In the genomic region with DNA sequence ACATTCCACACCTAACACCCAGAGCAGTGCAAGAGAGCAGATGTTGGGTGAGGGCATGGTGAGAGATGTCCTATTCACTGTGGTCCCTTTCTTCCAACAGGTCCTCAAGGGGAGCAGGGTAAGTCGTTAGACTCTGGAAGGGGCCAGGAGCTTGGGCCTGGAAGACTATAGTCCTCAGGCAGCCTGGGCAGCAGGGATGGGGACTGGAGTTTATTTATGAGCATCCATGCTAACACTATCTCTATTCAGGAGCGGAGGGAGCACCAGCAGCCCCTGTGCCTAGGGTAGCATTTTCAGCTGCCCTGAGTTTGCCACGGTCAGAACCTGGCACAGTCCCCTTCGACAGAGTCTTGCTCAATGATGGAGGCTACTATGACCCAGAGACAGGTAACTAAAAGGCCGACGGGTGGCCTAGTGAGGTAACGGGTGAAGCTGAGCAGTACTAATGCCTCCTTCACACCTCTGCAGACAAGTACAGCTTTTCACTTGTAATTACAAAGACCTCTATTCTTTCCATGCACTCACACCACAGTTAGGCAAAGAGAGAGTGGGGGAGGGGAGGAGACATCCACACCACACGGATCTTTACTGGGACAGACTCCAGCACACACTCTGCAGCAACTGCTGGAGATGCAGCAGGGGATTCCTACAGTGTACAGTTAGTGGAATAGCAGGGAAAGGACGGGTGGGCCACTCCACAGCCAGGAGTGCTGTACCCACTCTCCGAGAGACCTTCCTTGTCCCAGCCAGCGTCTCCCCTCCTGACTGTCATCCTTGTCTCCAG, we compare ENCODE assay signal across 9 mouse cellular contexts. TPM values are rescaled to one million over a fixed set of nuclear protein-coding genes. Genes with fewer than 3 reads are reported as not detected.
DNase-seq lines count a peak whose midpoint lies in the region; ATAC-seq and TF ChIP-seq lines count a peak whose summit lies in the region.
"Had no signal": no experiment of that assay in that cellular context is flagged by ENCODE, and none has a peak within 500 bp of the region (broad histone marks: within the 10 kb centered on the region; RNA-seq: fewer than 3 reads in every experiment).

No protein-coding gene starts in this region.

- no peak for TF ChIP-seq CTCF in CH12.LX (conservative IDR thresholded peaks at IDR 0.05 in 1 of 2, IDR thresholded peaks at IDR 0.05 in 1 of 2; ENCODE audit: low read depth in 2 of 2, low read length in 2 of 2)

- DNase-seq in hindbrain, embryonic 10.5 days (ENCODE audit: low spot score) = no peak
- no peak for DNase-seq in CH12.LX (ENCODE audit: extremely low read depth)
- DNase-seq in ES-E14 (ENCODE audit: low read depth, low spot score) = no peak
- DNase-seq in left cerebral cortex, postnatal 10 days (ENCODE audit: extremely low spot score in 1 of 2, low spot score in 2 of 2) = no peak
- no peak for DNase-seq in adrenal gland, postnatal 36 days
- DNase-seq: gastrocnemius, postnatal 36 days; kidney, postnatal 14 days had no signal

- no peaks in the 10 kb centered on the region for H3K9me3 ChIP-seq in hindbrain, embryonic 10.5 days
- no peaks in the 10 kb centered on the region for H3K9me3 ChIP-seq in hindbrain, embryonic 16.5 days (ENCODE audit: control insufficient read depth, low read length)
- H3K9me3 ChIP-seq in CH12.LX (replicated peaks; ENCODE audit: low read length) = no peaks in the 10 kb centered on the region
- no peaks in the 10 kb centered on the region for H3K9me3 ChIP-seq in ES-E14 (ENCODE audit: control insufficient read depth, insufficient read depth, low read depth, low read length)
- H3K9me3 ChIP-seq in limb, embryonic 13.5 days = no peaks in the 10 kb centered on the region

- ATAC-seq in hindbrain, embryonic 16.5 days = no peak
- ATAC-seq in limb, embryonic 13.5 days (ENCODE audit: low FRiP score, low read depth) = no peak

- H3K27me3 ChIP-seq in hindbrain, embryonic 10.5 days (ENCODE audit: insufficient read depth, poor library complexity, severe bottlenecking) = peaks cover 12% of the 10 kb centered on the region
- H3K27me3 ChIP-seq in hindbrain, embryonic 16.5 days (replicated peaks; ENCODE audit: control insufficient read depth, insufficient read depth, low read length) = no peaks in the 10 kb centered on the region
- H3K27me3 ChIP-seq in CH12.LX (replicated peaks) = peaks cover 70% of the 10 kb centered on the region
- no peaks in the 10 kb centered on the region for H3K27me3 ChIP-seq in limb, embryonic 13.5 days

- TF ChIP-seq POLR2A in CH12.LX (IDR thresholded peaks at IDR 0.05; ENCODE audit: low read depth, low read length) = no peak

- intact Hi-C loops in left cerebral cortex, postnatal 10 days (cut with DNase I) = loop anchor here (10.0 kb wide), 1 partner anchor 705 kb away; no protein-coding TSS in a partner anchor

- H3K9ac ChIP-seq in hindbrain, embryonic 16.5 days (ENCODE audit: low read depth, low read length) = no peak overlapping the region
- no peak overlapping the region for H3K9ac ChIP-seq in CH12.LX (ENCODE audit: insufficient read depth, low read depth)
- H3K9ac ChIP-seq in ES-E14 (ENCODE audit: insufficient read depth, low read depth, low read length, poor library complexity, severe bottlenecking) = peak overlapping the region; percentile 35; the same call in 1 of the 2 replicates
- H3K9ac ChIP-seq in limb, embryonic 13.5 days = peak overlapping the region; percentile 8; the same call in 1 of the 2 replicates

- H3K4me3 ChIP-seq in hindbrain, embryonic 10.5 days = peak overlapping the region; percentile 57; the same call in 1 of the 2 replicates
- no peak overlapping the region for H3K4me3 ChIP-seq in hindbrain, embryonic 16.5 days (ENCODE audit: low read length)
- H3K4me3 ChIP-seq in CH12.LX (replicated peaks in 1 of 3; ENCODE audit: low read depth in 2 of 3, low read length in 2 of 3, poor library complexity in 1 of 3) = peak overlapping the region in 1 of 3 experiments; percentile 37
- H3K4me3 ChIP-seq in ES-E14 (ENCODE audit: insufficient read depth in 1 of 2, low read depth in 1 of 2, low read length in 2 of 2, poor library complexity in 1 of 2, severe bottlenecking in 1 of 2) = peak overlapping the region in 1 of 2 experiments; percentile 54; a peak in 1 of 4 replicates
- no peak overlapping the region for H3K4me3 ChIP-seq in limb, embryonic 13.5 days

- TF ChIP-seq RAD21 in CH12.LX (IDR thresholded peaks at IDR 0.05; ENCODE audit: low read depth, low read length) = no peak

- no peaks in the 10 kb centered on the region for H3K79me2 ChIP-seq in CH12.LX (replicated peaks; ENCODE audit: control insufficient read depth, extremely low read depth, insufficient read depth, poor library complexity, severe bottlenecking)

- WGBS in hindbrain, embryonic 10.5 days = 75% methylated on average over 11 of the region's 11 CpGs
- WGBS in hindbrain, embryonic 16.5 days = 64% methylated on average over 11 of the region's 11 CpGs
- WGBS in limb, embryonic 13.5 days = 62% methylated on average over 11 of the region's 11 CpGs

- H3K4me2 ChIP-seq in hindbrain, embryonic 16.5 days (ENCODE audit: low read length) = no peak overlapping the region
- H3K4me2 ChIP-seq in CH12.LX (ENCODE audit: insufficient read depth, low read depth, poor library complexity, severe bottlenecking) = peak overlapping the region; percentile 54
- peak overlapping the region; percentile 72; the same call in 1 of the 2 replicates for H3K4me2 ChIP-seq in limb, embryonic 13.5 days (replicated peaks)

- H3K27ac ChIP-seq in hindbrain, embryonic 10.5 days = peak overlapping the region; percentile 46; the same call in 1 of the 2 replicates
- H3K27ac ChIP-seq in hindbrain, embryonic 16.5 days (ENCODE audit: low read depth, low read length) = no peak overlapping the region
- H3K27ac ChIP-seq in CH12.LX (ENCODE audit: insufficient read depth, low read depth) (no peak overlapping the region), ES-E14 (ENCODE audit: insufficient read depth, low read depth, low read length, poor library complexity, severe bottlenecking) (no peak overlapping the region)
- H3K27ac ChIP-seq in limb, embryonic 13.5 days = peak overlapping the region; percentile 72; the same call in 1 of the 2 replicates

- in situ Hi-C loops in CH12.LX (cut with MboI; ENCODE audit: low pct_ligation_motif_present, low pct_unique_long_range_greater_than_20kb, low sequenced_read_pairs) (loop anchor here (5.0 kb wide), 1 partner anchor 118 kb away; no protein-coding TSS in a partner anchor), ES-E14 (cut with MboI; ENCODE audit: low sequenced_read_pairs in 2 of 2, unreplicated experiment in 2 of 2) (no loop called here)

- H3K4me1 ChIP-seq in hindbrain, embryonic 10.5 days (replicated peaks) = peaks cover 56% of the 10 kb centered on the region
- peaks cover 23% of the 10 kb centered on the region for H3K4me1 ChIP-seq in hindbrain, embryonic 16.5 days (ENCODE audit: control insufficient read depth, insufficient read depth, low read depth, low read length)
- H3K4me1 ChIP-seq in CH12.LX (ENCODE audit: control insufficient read depth in 1 of 2, insufficient read depth in 2 of 2) (peaks cover 12 to 53% of the 10 kb centered on the region in 2 experiments), ES-E14 (ENCODE audit: control insufficient read depth in 2 of 2, insufficient read depth in 2 of 2, low read length in 2 of 2, poor library complexity in 1 of 2) (peaks cover 2 to 38% of the 10 kb centered on the region in 2 experiments; a peak in 3 of 4 replicates)
- peaks cover 73% of the 10 kb centered on the region for H3K4me1 ChIP-seq in limb, embryonic 13.5 days

- no peak for TF ChIP-seq EP300 in CH12.LX (IDR thresholded peaks at IDR 0.05; ENCODE audit: low read length)

- dilution Hi-C loops in CH12.LX (cut with MboI; ENCODE audit: extremely low pct_ligation_motif_present, extremely low pct_unique_long_range_greater_than_20kb, low sequenced_read_pairs) = no loop called here

- peaks cover 36% of the 10 kb centered on the region for H3K36me3 ChIP-seq in hindbrain, embryonic 10.5 days
- no peaks in the 10 kb centered on the region for H3K36me3 ChIP-seq in hindbrain, embryonic 16.5 days (ENCODE audit: control insufficient read depth, insufficient read depth, low read length)
- H3K36me3 ChIP-seq in CH12.LX (replicated peaks in 1 of 2; ENCODE audit: control insufficient read depth in 1 of 2, insufficient read depth in 1 of 2, low read length in 1 of 2) (no peaks in the 10 kb centered on the region), ES-E14 (ENCODE audit: control insufficient read depth, insufficient read depth, low read length, poor library complexity, severe bottlenecking) (no peaks in the 10 kb centered on the region; the same call in 1 of the 2 replicates)
- peaks cover 48% of the 10 kb centered on the region for H3K36me3 ChIP-seq in limb, embryonic 13.5 days

RNA-seq across cellular contexts. Expression of a gene that starts 1.2 kb away (rescaled TPM):
- polyA plus RNA-seq in hindbrain, embryonic 10.5 days (2016; fragmentation: Nextera tagmentation; extraction: Ambion mirVana) = 7.2 and 8.0 TPM in 2 replicates
- 12.2 and 13.7 TPM in 2 replicates for polyA plus RNA-seq in hindbrain, embryonic 16.5 days (2015; fragmentation: Nextera tagmentation; extraction: Ambion mirVana)
- total RNA-seq in CH12.LX (2012; rRNA removed) (3.7 and 5.7 TPM in 2 replicates), CH12.LX (2014; rRNA removed) (1.9 and 2.5 TPM in 2 replicates), ES-E14 (2012; rRNA removed) (14.9 and 21.2 TPM in 2 replicates)
- polyA plus RNA-seq in CH12.LX (2012; ENCODE audit: insufficient read length, low read depth) = 2.9 and 3.7 TPM in 2 replicates
- polyA plus RNA-seq in limb, embryonic 13.5 days (2015; fragmentation: Nextera tagmentation; extraction: Ambion mirVana) = 20.0 and 22.6 TPM in 2 replicates
- 1 to 10 TPM; 7.3 to 8.0 TPM for total RNA-seq in left cerebral cortex, postnatal 10 days (2021)
- 10 to 100 TPM; 37.5 to 64.9 TPM for total RNA-seq in adrenal gland, postnatal 36 days (2021)

RNA-seq across cellular contexts. Expression of a gene that starts 6.8 kb away (rescaled TPM):
- polyA plus RNA-seq in hindbrain, embryonic 10.5 days (2016; fragmentation: Nextera tagmentation; extraction: Ambion mirVana) = 85.1 and 87.4 TPM in 2 replicates
- polyA plus RNA-seq in hindbrain, embryonic 16.5 days (2015; fragmentation: Nextera tagmentation; extraction: Ambion mirVana) = 16.3 and 24.6 TPM in 2 replicates
- total RNA-seq in CH12.LX (2012; rRNA removed) (0.34 TPM in 2 replicates), CH12.LX (2014; rRNA removed) (0.05 and 0.11 TPM in 2 replicates), ES-E14 (2012; rRNA removed) (14.3 and 16.6 TPM in 2 replicates)
- polyA plus RNA-seq in CH12.LX (2012; ENCODE audit: insufficient read length, low read depth) = 0.33 and 0.63 TPM in 2 replicates
- 279 and 281 TPM in 2 replicates for polyA plus RNA-seq in limb, embryonic 13.5 days (2015; fragmentation: Nextera tagmentation; extraction: Ambion mirVana)
- 1 to 10 TPM; 5.1 to 5.5 TPM for total RNA-seq in left cerebral cortex, postnatal 10 days (2021)
- 10 to 100 TPM; 49.8 to 56.0 TPM for total RNA-seq in adrenal gland, postnatal 36 days (2021)

RNA-seq across cellular contexts. Expression of a gene that starts 12.4 kb away (rescaled TPM):
- polyA plus RNA-seq in hindbrain, embryonic 10.5 days (2016; fragmentation: Nextera tagmentation; extraction: Ambion mirVana) = 405 and 407 TPM in 2 replicates
- polyA plus RNA-seq in hindbrain, embryonic 16.5 days (2015; fragmentation: Nextera tagmentation; extraction: Ambion mirVana) = 232 and 244 TPM in 2 replicates
- total RNA-seq in CH12.LX (2012; rRNA removed) = 181 and 244 TPM in 2 replicates
- 221 and 263 TPM in 2 replicates for total RNA-seq in CH12.LX (2014; rRNA removed)
- 312 and 330 TPM in 2 replicates for polyA plus RNA-seq in CH12.LX (2012; ENCODE audit: insufficient read length, low read depth)
- 203 and 229 TPM in 2 replicates for total RNA-seq in ES-E14 (2012; rRNA removed)
- polyA plus RNA-seq in limb, embryonic 13.5 days (2015; fragmentation: Nextera tagmentation; extraction: Ambion mirVana) = 408 and 424 TPM in 2 replicates
- total RNA-seq in left cerebral cortex, postnatal 10 days (2021) = 100 to 1,000 TPM in 1 of 2 experiments, 10 to 100 TPM in 1; 98.0 to 102 TPM
- total RNA-seq in adrenal gland, postnatal 36 days (2021) = 100 to 1,000 TPM; 211 to 228 TPM

RNA-seq across cellular contexts. Expression of a gene that starts 25.4 kb away (rescaled TPM):
- polyA plus RNA-seq in hindbrain, embryonic 10.5 days (2016; fragmentation: Nextera tagmentation; extraction: Ambion mirVana) = 3.7 and 6.7 TPM in 2 replicates
- polyA plus RNA-seq in hindbrain, embryonic 16.5 days (2015; fragmentation: Nextera tagmentation; extraction: Ambion mirVana) = 77.3 and 89.1 TPM in 2 replicates
- total RNA-seq in CH12.LX (2012; rRNA removed) (not detected in 2 replicates), CH12.LX (2014; rRNA removed) (not detected in 2 replicates), ES-E14 (2012; rRNA removed) (14.7 and 21.5 TPM in 2 replicates)
- polyA plus RNA-seq in CH12.LX (2012; ENCODE audit: insufficient read length, low read depth) = not detected in 2 replicates
- 7.6 and 8.7 TPM in 2 replicates for polyA plus RNA-seq in limb, embryonic 13.5 days (2015; fragmentation: Nextera tagmentation; extraction: Ambion mirVana)
- 10 to 100 TPM; 61.1 to 62.5 TPM for total RNA-seq in left cerebral cortex, postnatal 10 days (2021)
- total RNA-seq in adrenal gland, postnatal 36 days (2021) = 1 to 10 TPM in 1 of 2 experiments, under 1 TPM in 1; 0.89 to 1.3 TPM

RNA-seq across cellular contexts. Expression of a gene that starts 31.5 kb away (rescaled TPM):
- 18.4 and 24.2 TPM in 2 replicates for polyA plus RNA-seq in hindbrain, embryonic 10.5 days (2016; fragmentation: Nextera tagmentation; extraction: Ambion mirVana)
- polyA plus RNA-seq in hindbrain, embryonic 16.5 days (2015; fragmentation: Nextera tagmentation; extraction: Ambion mirVana) = 19.1 and 23.1 TPM in 2 replicates
- total RNA-seq in CH12.LX (2012; rRNA removed) = 8.0 and 9.3 TPM in 2 replicates
- total RNA-seq in CH12.LX (2014; rRNA removed) = 3.5 and 4.1 TPM in 2 replicates
- 8.4 and 11.6 TPM in 2 replicates for polyA plus RNA-seq in CH12.LX (2012; ENCODE audit: insufficient read length, low read depth)
- 17.0 and 19.7 TPM in 2 replicates for total RNA-seq in ES-E14 (2012; rRNA removed)
- 32.5 and 34.0 TPM in 2 replicates for polyA plus RNA-seq in limb, embryonic 13.5 days (2015; fragmentation: Nextera tagmentation; extraction: Ambion mirVana)
- 10 to 100 TPM; 19.5 to 22.2 TPM for total RNA-seq in left cerebral cortex, postnatal 10 days (2021)
- 10 to 100 TPM in 1 of 2 experiments, 1 to 10 TPM in 1; 6.6 to 12.2 TPM for total RNA-seq in adrenal gland, postnatal 36 days (2021)

Comparison
In these comparisons a context has a peak if more than half of its experiments do, and no peak if none do; other contexts are left out.
1. H3K27ac ChIP-seq: peak in hindbrain, embryonic 10.5 days (single experiment) and limb, embryonic 13.5 days (single experiment); none in hindbrain, embryonic 16.5 days (single experiment), CH12.LX (single experiment) and ES-E14 (single experiment).
2. H3K9ac ChIP-seq: peak in ES-E14 (single experiment) and limb, embryonic 13.5 days (single experiment); none in hindbrain, embryonic 16.5 days (single experiment) and CH12.LX (single experiment).
3. RNA of a gene that starts 6.8 kb away (total RNA-seq): 49.8 to 56.0 TPM in adrenal gland, postnatal 36 days, 14.3 to 16.6 TPM in ES-E14 and 5.1 to 5.5 TPM in left cerebral cortex, postnatal 10 days; 0.05 to 0.34 TPM in CH12.LX; every median in the first group is over 4 times any median in the second.